Mouse (Mus musculus): ENCODE data around the gene Cd80. TPM values are rescaled to one million over a fixed set of nuclear protein-coding genes. Genes with fewer than 3 reads are reported as not detected.

Gene Cd80
- polyA plus RNA-seq, 1 experiment: 0.33 TPM

DNA sequence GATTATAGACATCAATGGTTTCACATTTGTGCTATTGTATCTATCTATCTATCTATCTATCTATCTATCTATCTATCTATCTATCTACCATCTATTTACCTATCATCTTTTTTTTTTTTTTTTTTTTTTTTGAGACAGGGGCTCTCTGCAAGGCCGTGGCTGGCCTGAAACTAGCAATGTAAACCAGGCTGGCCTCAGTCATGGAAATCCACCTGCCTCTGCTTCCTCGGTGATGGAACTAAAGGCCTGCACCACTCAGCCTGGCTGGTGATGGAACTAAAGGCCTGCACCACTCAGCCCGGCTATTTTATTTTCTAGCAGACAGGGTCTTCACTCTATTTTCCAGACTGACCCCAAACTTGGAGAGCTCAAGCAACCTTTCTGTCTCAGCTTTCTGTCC, 22.9 kb downstream of the Cd80 start:
- no peak for TF ChIP-seq POLR2A (IDR thresholded peaks at IDR 0.05; ENCODE audit: low read depth, low read length)
- TF ChIP-seq CTCF (IDR thresholded peaks at IDR 0.05; ENCODE audit: extremely low read depth, insufficient read length, insufficient replicate concordance, low read depth, low read length): no peak
- Histone ChIP-seq H3K4me1 (ENCODE audit: control insufficient read depth, insufficient read depth, insufficient read length, low read length) (peaks cover 6% of the 10 kb centered on the region), H3K36me3 (ENCODE audit: control insufficient read depth, insufficient read depth, low read length) (no peaks in the 10 kb centered on the region), H3K4me3 (ENCODE audit: low read depth, low read length) (no peak overlapping the region), H3K27me3 (ENCODE audit: control insufficient read depth, insufficient read depth, low read length) (no peaks in the 10 kb centered on the region), H3K27ac (ENCODE audit: insufficient read depth, low read depth, low read length) (no peak overlapping the region)
- WGBS: 91% methylated on average over 3 of the region's 3 CpGs

DNA sequence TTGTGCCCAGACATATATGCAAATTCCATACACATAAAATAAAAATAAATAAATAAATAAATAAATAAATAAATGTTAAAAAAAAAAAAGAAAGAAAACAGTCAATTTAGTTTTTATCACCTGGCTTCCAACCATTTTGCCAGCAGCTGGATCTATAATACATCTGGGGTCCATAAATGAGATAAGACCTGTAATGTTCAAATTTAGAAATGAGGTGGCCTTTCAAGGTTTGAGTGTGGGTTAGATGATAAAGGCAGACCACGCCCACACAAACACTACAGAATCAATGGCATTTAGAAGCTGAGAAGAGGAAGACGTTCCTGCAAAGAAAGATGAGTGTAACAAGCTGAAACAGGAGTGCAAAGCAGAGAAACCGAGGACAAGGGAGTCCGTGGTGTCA, 26.0 kb downstream of the Cd80 start:
- Histone ChIP-seq H3K4me3 (ENCODE audit: low read depth, low read length) (no peak overlapping the region), H3K36me3 (ENCODE audit: control insufficient read depth, insufficient read depth, low read length) (no peaks in the 10 kb centered on the region), H3K27ac (ENCODE audit: insufficient read depth, low read depth, low read length) (no peak overlapping the region), H3K27me3 (ENCODE audit: control insufficient read depth, insufficient read depth, low read length) (no peaks in the 10 kb centered on the region), H3K4me1 (ENCODE audit: control insufficient read depth, insufficient read depth, insufficient read length, low read length) (peaks cover 7% of the 10 kb centered on the region; the same call in 1 of the 2 replicates)
- no peak for TF ChIP-seq POLR2A (IDR thresholded peaks at IDR 0.05; ENCODE audit: low read depth, low read length)
- TF ChIP-seq CTCF (IDR thresholded peaks at IDR 0.05; ENCODE audit: extremely low read depth, insufficient read length, insufficient replicate concordance, low read depth, low read length): no peak
- 58% methylated on average over 4 of the region's 4 CpGs for WGBS

DNA sequence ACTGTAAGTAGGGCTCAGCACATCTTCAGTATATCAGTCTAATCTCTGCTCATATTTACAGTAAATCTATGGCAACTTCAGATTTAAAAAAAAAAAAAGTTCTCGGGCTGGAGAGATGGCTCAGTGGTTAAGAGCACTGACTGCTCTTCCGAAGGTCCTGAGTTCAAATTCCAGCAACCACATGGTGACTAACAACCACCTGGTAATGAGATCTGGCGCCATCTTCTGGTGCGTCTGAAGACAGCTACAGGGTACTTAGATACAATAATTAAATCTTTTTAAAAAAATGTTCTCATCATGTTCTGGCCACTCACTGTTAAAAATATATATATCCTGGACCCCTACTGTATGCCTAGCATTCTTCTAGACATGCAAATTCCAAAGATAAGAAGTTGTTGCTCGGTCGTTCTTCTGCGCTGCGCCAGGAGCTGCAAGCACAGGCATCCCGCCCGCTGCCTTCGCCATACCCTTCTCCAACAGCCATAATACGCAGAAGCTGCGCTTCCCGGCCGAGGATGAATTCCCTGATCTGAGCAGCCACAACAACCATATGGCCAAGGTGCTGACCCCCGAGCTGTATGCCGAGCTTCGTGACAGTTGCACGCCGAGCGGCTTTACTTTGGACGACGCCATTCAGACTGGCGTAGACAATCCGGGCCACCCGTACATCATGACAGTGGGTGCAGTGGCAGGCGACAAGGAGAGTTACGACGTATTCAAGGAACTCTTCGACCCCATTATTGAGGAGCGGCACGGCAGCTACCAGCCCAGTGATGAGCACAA, 27.6 kb downstream of the Cd80 start:
- TF ChIP-seq POLR2A (IDR thresholded peaks at IDR 0.05; ENCODE audit: low read depth, low read length) (no peak), CTCF (IDR thresholded peaks at IDR 0.05; ENCODE audit: extremely low read depth, insufficient read length, insufficient replicate concordance, low read depth, low read length) (peak; percentile 37; the same call in 1 of the 2 replicates)
- no peak overlapping the region for H3K27ac ChIP-seq (ENCODE audit: insufficient read depth, low read depth, low read length)
- 10% methylated on average over 32 of the region's 32 CpGs for WGBS
- H3K4me1 ChIP-seq (ENCODE audit: control insufficient read depth, insufficient read depth, insufficient read length, low read length): peaks cover 5% of the 10 kb centered on the region; the same call in 1 of the 2 replicates
- no peaks in the 10 kb centered on the region for H3K27me3 ChIP-seq (ENCODE audit: control insufficient read depth, insufficient read depth, low read length)
- H3K4me3 ChIP-seq (ENCODE audit: low read depth, low read length): peak overlapping the region; percentile 61
- no peaks in the 10 kb centered on the region for H3K36me3 ChIP-seq (ENCODE audit: control insufficient read depth, insufficient read depth, low read length)

DNA sequence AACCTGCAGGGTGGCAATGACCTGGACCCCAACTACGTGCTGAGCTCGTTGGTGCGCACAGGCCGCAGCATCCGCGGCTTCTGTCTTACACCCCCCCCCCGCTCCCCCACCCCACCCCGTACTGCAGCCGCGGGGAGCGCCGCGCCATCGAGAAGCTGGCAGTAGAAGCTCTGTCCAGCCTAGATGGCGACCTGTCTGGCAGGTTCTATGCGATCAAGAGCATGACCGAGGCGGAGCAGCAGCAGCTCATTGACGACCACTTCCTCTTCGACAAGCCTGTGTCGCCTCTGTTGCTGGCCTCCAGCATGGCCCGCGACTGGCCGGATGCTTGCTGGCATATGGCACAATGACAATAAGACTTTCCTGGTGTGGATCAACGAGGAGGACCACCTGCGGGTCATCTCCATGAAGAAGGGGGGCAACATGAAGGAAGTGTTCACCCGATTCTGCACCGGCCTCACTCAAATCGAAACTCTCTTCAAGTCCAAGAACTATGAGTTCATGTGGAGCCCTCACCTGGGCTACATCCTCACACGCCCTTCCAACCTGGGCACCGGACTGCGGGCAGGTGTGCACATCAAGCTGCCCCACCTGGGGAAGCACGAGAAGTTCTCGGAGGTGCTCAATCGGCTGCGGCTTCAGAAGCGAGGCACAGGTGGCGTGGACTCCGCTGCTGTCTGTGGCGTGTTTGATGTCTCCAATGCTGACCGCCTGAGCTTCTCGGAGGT, 28.4 kb downstream of the Cd80 start:
- Histone ChIP-seq H3K36me3 (ENCODE audit: control insufficient read depth, insufficient read depth, low read length) (no peaks in the 10 kb centered on the region), H3K27ac (ENCODE audit: insufficient read depth, low read depth, low read length) (no peak overlapping the region), H3K4me3 (ENCODE audit: low read depth, low read length) (peak overlapping the region; percentile 61), H3K27me3 (ENCODE audit: control insufficient read depth, insufficient read depth, low read length) (no peaks in the 10 kb centered on the region), H3K4me1 (ENCODE audit: control insufficient read depth, insufficient read depth, insufficient read length, low read length) (peaks cover 5% of the 10 kb centered on the region; the same call in 1 of the 2 replicates)
- TF ChIP-seq CTCF (IDR thresholded peaks at IDR 0.05; ENCODE audit: extremely low read depth, insufficient read length, insufficient replicate concordance, low read depth, low read length) (no peak), POLR2A (IDR thresholded peaks at IDR 0.05; ENCODE audit: low read depth, low read length) (no peak)
- WGBS: 12% methylated on average over 42 of the region's 42 CpGs

DNA sequence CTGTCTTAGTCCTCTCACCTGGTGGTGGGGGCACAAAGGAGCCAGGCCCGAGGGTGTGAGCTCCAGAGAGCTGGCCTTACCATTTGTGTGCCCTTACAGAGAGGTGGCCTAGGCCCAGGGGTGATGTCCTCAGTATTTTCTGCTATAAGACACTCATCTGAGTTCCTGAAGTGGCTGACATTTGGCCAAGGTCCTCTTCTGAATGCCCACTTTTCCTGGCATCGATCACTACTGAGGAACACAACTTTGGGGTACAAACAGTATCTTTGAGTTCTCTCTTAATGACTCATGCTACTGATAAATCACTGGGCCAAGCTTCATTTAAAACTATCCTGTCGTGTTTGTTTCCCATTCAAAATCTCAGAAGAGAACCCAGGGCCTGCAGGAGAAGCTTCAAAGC, 37.2 kb downstream of the Cd80 start:
- Histone ChIP-seq H3K4me3 (ENCODE audit: low read depth, low read length) (no peak overlapping the region), H3K27me3 (ENCODE audit: control insufficient read depth, insufficient read depth, low read length) (no peaks in the 10 kb centered on the region), H3K36me3 (ENCODE audit: control insufficient read depth, insufficient read depth, low read length) (0 out of 2 replicates have a peak, but pooled peaks cover 2% of the 10 kb centered on the region), H3K4me1 (ENCODE audit: control insufficient read depth, insufficient read depth, insufficient read length, low read length) (no peaks in the 10 kb centered on the region), H3K27ac (ENCODE audit: insufficient read depth, low read depth, low read length) (no peak overlapping the region)
- no peak for TF ChIP-seq CTCF (IDR thresholded peaks at IDR 0.05; ENCODE audit: extremely low read depth, insufficient read length, insufficient replicate concordance, low read depth, low read length)
- no peak for TF ChIP-seq POLR2A (IDR thresholded peaks at IDR 0.05; ENCODE audit: low read depth, low read length)
- WGBS: 78% methylated on average over 3 of the region's 3 CpGs

DNA sequence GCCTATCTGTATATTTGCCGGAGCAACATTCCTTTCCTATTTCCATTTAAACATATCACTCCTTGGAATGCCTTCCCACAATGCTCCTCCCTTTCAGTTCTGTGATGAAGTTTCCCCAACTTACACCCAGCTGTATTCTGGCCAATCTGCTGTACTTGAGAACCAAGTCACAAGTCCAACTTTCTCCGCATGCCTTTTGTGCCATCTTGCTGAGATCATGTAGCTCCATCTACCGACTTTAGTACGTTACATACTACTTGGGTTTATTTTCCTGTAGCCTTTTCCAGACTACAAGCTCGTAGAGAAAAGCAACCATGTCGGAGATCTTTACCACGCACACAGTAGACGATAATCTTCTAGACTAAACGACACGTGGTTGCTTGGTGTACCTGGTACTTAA, 38.5 kb downstream of the Cd80 start:
- no peak overlapping the region for H3K27ac ChIP-seq (ENCODE audit: insufficient read depth, low read depth, low read length)
- no peak overlapping the region for H3K4me3 ChIP-seq (ENCODE audit: low read depth, low read length)
- 77% methylated on average over 10 of the region's 10 CpGs for WGBS
- no peaks in the 10 kb centered on the region for H3K4me1 ChIP-seq (ENCODE audit: control insufficient read depth, insufficient read depth, insufficient read length, low read length)
- TF ChIP-seq POLR2A (IDR thresholded peaks at IDR 0.05; ENCODE audit: low read depth, low read length) (no peak), CTCF (IDR thresholded peaks at IDR 0.05; ENCODE audit: extremely low read depth, insufficient read length, insufficient replicate concordance, low read depth, low read length) (no peak)
- H3K36me3 ChIP-seq (ENCODE audit: control insufficient read depth, insufficient read depth, low read length): peaks cover 11% of the 10 kb centered on the region
- H3K27me3 ChIP-seq (ENCODE audit: control insufficient read depth, insufficient read depth, low read length): no peaks in the 10 kb centered on the region

DNA sequence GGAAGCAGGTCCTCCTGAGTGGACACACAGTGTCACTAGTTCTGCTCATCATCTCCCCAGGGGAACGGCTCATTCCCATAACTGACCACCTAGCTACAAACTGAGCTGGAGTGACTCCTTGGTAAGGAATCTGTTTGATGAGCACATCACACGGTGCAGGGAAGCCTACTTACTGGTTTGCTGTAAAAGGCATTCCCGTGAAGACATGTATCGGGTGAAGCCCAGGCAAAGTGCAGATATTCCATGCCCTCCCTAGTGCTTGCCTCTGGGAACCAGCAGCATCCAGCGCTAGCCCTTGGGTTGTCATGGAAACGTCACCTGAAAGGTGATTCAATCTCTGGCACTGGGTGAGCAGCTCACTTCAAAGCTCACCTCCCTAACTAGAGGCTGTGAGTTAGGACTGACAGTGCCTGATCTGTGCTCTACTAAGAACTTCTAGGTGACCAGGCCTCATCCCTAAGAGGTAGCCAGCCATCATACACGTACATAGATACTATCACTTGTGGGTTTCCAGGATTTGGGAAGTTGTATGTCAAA, 41.3 kb downstream of the Cd80 start:
- TF ChIP-seq POLR2A (IDR thresholded peaks at IDR 0.05; ENCODE audit: low read depth, low read length) (no peak), CTCF (IDR thresholded peaks at IDR 0.05; ENCODE audit: extremely low read depth, insufficient read length, insufficient replicate concordance, low read depth, low read length) (no peak)
- 88% methylated on average over 7 of the region's 7 CpGs for WGBS
- no peaks in the 10 kb centered on the region for H3K27me3 ChIP-seq (ENCODE audit: control insufficient read depth, insufficient read depth, low read length)
- H3K27ac ChIP-seq (ENCODE audit: insufficient read depth, low read depth, low read length): no peak overlapping the region
- peaks cover 24% of the 10 kb centered on the region for H3K36me3 ChIP-seq (ENCODE audit: control insufficient read depth, insufficient read depth, low read length)
- H3K4me3 ChIP-seq (ENCODE audit: low read depth, low read length): no peak overlapping the region
- H3K4me1 ChIP-seq (ENCODE audit: control insufficient read depth, insufficient read depth, insufficient read length, low read length): no peaks in the 10 kb centered on the region

Data from small intestine, adult 2 months (tissue).